8 mouse cellular contexts compared by ENCODE assay signal in the genomic region with DNA sequence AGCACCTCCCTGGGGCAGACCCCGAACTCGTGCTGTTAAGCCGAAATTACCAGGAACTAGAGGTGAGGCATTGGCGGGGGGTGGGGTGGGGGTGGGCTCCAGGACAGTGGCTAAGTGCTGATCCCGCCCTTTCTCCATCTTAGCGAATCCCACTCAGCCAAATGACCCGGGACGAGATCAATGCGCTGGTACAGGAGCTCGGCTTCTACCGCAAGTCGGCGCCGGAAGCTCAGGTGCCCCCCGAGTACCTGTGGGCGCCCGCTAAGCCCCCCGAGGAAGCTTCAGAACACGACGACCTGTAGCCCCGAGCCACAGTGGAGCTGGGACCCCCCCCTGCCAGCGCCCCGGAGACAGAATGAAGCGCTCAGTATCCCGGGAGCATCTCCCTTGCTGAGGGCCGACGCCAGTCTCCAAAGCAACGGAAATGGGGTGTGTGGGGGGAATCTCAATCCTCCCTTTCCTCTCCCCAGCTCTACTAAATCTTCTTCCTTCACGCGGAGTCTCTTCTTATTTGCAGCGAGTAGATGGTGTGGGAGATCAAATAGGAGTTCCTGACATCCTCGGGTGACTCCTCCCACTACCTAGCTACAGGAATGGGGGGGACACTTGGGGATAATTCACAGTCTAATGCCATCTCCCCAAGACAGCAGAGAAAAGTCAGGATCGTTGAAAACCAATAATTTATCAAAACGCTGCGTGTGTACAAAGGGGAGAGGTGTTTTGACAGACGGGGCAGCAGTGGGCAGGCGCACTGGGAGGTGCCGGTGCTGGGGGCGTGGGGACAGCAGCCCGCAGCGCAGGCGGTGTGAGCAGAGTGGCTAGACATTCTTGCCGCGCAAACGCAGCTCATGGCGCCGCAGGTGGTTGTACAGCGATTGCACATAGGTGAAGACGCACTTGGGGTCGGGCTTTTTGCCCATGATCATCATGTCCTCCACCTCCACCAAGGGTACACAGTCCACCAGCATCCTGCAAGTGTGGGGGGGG. TPM values are rescaled to one million over a fixed set of nuclear protein-coding genes. Genes with fewer than 3 reads are reported as not detected.
DNase-seq lines count a peak whose midpoint lies in the region; ATAC-seq lines count a peak whose summit lies in the region.

No protein-coding gene starts in this region.

- no peaks in the 10 kb centered on the region for H3K9me3 ChIP-seq in lung, embryonic 15.5 days
- H3K9me3 ChIP-seq in midbrain, embryonic 16.5 days (replicated peaks; ENCODE audit: control insufficient read depth, low read length, poor library complexity, severe bottlenecking), result no peaks in the 10 kb centered on the region

- H3K27ac ChIP-seq in lung, embryonic 15.5 days, result no peak overlapping the region
- H3K27ac ChIP-seq in midbrain, embryonic 16.5 days (ENCODE audit: low read length), result no peak overlapping the region

- H3K36me3 ChIP-seq in lung, embryonic 15.5 days, result peaks cover 34% of the 10 kb centered on the region
- H3K36me3 ChIP-seq in midbrain, embryonic 16.5 days (ENCODE audit: control insufficient read depth, insufficient read depth, low read length), result no peaks in the 10 kb centered on the region

- intact Hi-C loops in heart, postnatal 10 days (cut with DNase I), result no loop called here

- 2% methylated on average over 50 of the region's 50 CpGs for WGBS in lung, embryonic 15.5 days
- 2% methylated on average over 49 of the region's 50 CpGs for WGBS in midbrain, embryonic 16.5 days

- DNase-seq in lung, postnatal 36 days, result no peak
- DNase-seq in heart, postnatal 10 days, result peak; percentile 59 to 65
- DNase-seq in kidney, postnatal 4 days, result peak; percentile 73 to 79
- no peak for DNase-seq in ovary, postnatal 14 days (ENCODE audit: low spot score)
- no peak for DNase-seq in layer of hippocampus, postnatal 14 days (ENCODE audit: low spot score in 2 of 2)

- H3K4me1 ChIP-seq in lung, embryonic 15.5 days, result peaks cover 30% of the 10 kb centered on the region
- H3K4me1 ChIP-seq in midbrain, embryonic 16.5 days (ENCODE audit: control insufficient read depth, insufficient read depth, low read length), result peaks cover 9% of the 10 kb centered on the region

- H3K4me3 ChIP-seq in lung, embryonic 15.5 days, result peak overlapping the region; percentile 22
- H3K4me3 ChIP-seq in midbrain, embryonic 16.5 days (ENCODE audit: low read depth, low read length), result peak overlapping the region; percentile 45

- peak overlapping the region; percentile 64 for H3K4me2 ChIP-seq in lung, embryonic 15.5 days
- H3K4me2 ChIP-seq in midbrain, embryonic 16.5 days (ENCODE audit: low read length), result peak overlapping the region; percentile 86

- peak; percentile 36; the same call in 1 of the 2 replicates for ATAC-seq in lung, embryonic 15.5 days (ENCODE audit: borderline replicate concordance, extremely low read depth, low FRiP score, low TSS enrichment)
- ATAC-seq in common myeloid progenitor, adult 5-6 weeks (replicated peaks; ENCODE audit: low read depth, poor library complexity, severe bottlenecking), result peak; percentile 49
- peak; percentile 18; the same call in 1 of the 2 replicates for ATAC-seq in midbrain, embryonic 16.5 days

- peak overlapping the region; percentile 29 for H3K9ac ChIP-seq in lung, embryonic 15.5 days
- H3K9ac ChIP-seq in midbrain, embryonic 16.5 days (ENCODE audit: low read depth, low read length), result peak overlapping the region; percentile 65

- no peaks in the 10 kb centered on the region for H3K27me3 ChIP-seq in lung, embryonic 15.5 days
- peaks cover 10% of the 10 kb centered on the region for H3K27me3 ChIP-seq in midbrain, embryonic 16.5 days (ENCODE audit: control insufficient read depth, insufficient read depth, low read depth, low read length)

RNA-seq across cellular contexts. Expression of gene Selenom, which starts 2.7 kb away (rescaled TPM):
- polyA plus RNA-seq in lung, embryonic 15.5 days (2015; fragmentation: Nextera tagmentation; extraction: Ambion mirVana), result 99.2 and 102 TPM in 2 replicates
- total RNA-seq in common myeloid progenitor, adult 5-6 weeks (2017), result 3.2 and 3.7 TPM in 2 replicates
- total RNA-seq in heart, postnatal 10 days (2021), result 10 to 100 TPM; 57.2 to 57.3 TPM
- polyA plus RNA-seq in midbrain, embryonic 16.5 days (2015; fragmentation: Nextera tagmentation; extraction: Ambion mirVana), result 87.5 and 129 TPM in 2 replicates
- 100 to 1,000 TPM; 229 to 234 TPM for total RNA-seq in layer of hippocampus, postnatal 14 days (2021)

RNA-seq across cellular contexts. Expression of gene Inpp5j, which starts 12.5 kb away (rescaled TPM):
- 1.5 TPM in 2 replicates for polyA plus RNA-seq in lung, embryonic 15.5 days (2015; fragmentation: Nextera tagmentation; extraction: Ambion mirVana)
- total RNA-seq in common myeloid progenitor, adult 5-6 weeks (2017), result not detected in 2 replicates
- total RNA-seq in heart, postnatal 10 days (2021), result 10 to 100 TPM; 15.4 to 19.1 TPM
- 8.3 and 10.3 TPM in 2 replicates for polyA plus RNA-seq in midbrain, embryonic 16.5 days (2015; fragmentation: Nextera tagmentation; extraction: Ambion mirVana)
- total RNA-seq in layer of hippocampus, postnatal 14 days (2021), result 10 to 100 TPM; 66.1 to 72.1 TPM

RNA-seq across cellular contexts. Expression of gene Smtn, which starts 23.3 kb away (rescaled TPM):
- polyA plus RNA-seq in lung, embryonic 15.5 days (2015; fragmentation: Nextera tagmentation; extraction: Ambion mirVana), result 107 and 108 TPM in 2 replicates
- total RNA-seq in common myeloid progenitor, adult 5-6 weeks (2017), result 5.2 and 6.9 TPM in 2 replicates
- total RNA-seq in heart, postnatal 10 days (2021), result 100 to 1,000 TPM; 210 to 215 TPM
- polyA plus RNA-seq in midbrain, embryonic 16.5 days (2015; fragmentation: Nextera tagmentation; extraction: Ambion mirVana), result 14.2 and 14.7 TPM in 2 replicates
- total RNA-seq in layer of hippocampus, postnatal 14 days (2021), result 10 to 100 TPM; 11.5 to 16.1 TPM

RNA-seq across cellular contexts. Expression of gene Pla2g3, which starts 29.1 kb away (rescaled TPM):
- polyA plus RNA-seq in lung, embryonic 15.5 days (2015; fragmentation: Nextera tagmentation; extraction: Ambion mirVana), result 0.44 and 0.50 TPM in 2 replicates
- not detected in 2 replicates for total RNA-seq in common myeloid progenitor, adult 5-6 weeks (2017)
- under 1 TPM in 1 of 2 experiments, not detected in 1; 0.10 TPM for total RNA-seq in heart, postnatal 10 days (2021)
- 1.7 and 3.9 TPM in 2 replicates for polyA plus RNA-seq in midbrain, embryonic 16.5 days (2015; fragmentation: Nextera tagmentation; extraction: Ambion mirVana)
- 10 to 100 TPM in 1 of 2 experiments, 1 to 10 TPM in 1; 7.1 to 13.0 TPM for total RNA-seq in layer of hippocampus, postnatal 14 days (2021)

Comparison
In these comparisons a context has a peak if more than half of its experiments do, and no peak if none do; other contexts are left out.
1. DNase-seq: peak in heart, postnatal 10 days (2 of 2) and kidney, postnatal 4 days (2 of 2); none in lung, postnatal 36 days (single experiment), ovary, postnatal 14 days (single experiment) and layer of hippocampus, postnatal 14 days (0 of 2).
2. RNA of gene Selenom, which starts 2.7 kb away (total RNA-seq): 229 to 234 TPM in layer of hippocampus, postnatal 14 days and 57.2 to 57.3 TPM in heart, postnatal 10 days; 3.2 to 3.7 TPM in common myeloid progenitor, adult 5-6 weeks; every median in the first group is over 10 times any median in the second.
3. RNA of gene Inpp5j, which starts 12.5 kb away (total RNA-seq): 66.1 to 72.1 TPM in layer of hippocampus, postnatal 14 days and 15.4 to 19.1 TPM in heart, postnatal 10 days; not detected in common myeloid progenitor, adult 5-6 weeks; every median in the first group is over 10 times any median in the second.
4. RNA of gene Smtn, which starts 23.3 kb away (total RNA-seq): 210 to 215 TPM in heart, postnatal 10 days; 11.5 to 16.1 TPM in layer of hippocampus, postnatal 14 days and 5.2 to 6.9 TPM in common myeloid progenitor, adult 5-6 weeks; every median in the first group is over 10 times any median in the second.
5. Peak in every context shown above with its lines, with median percentiles within 50 percentile points of each other: ATAC-seq.